Mouse (Mus musculus): ENCODE results near the gene Pik3cg.

The Pik3cg gene

GRCm38 (mm10) chr12:32201070-32201585 lies 7.3 kb downstream of the Pik3cg start:
- no peak for DNase-seq (ENCODE audit: low spot score)

- DNase-seq (ENCODE audit: low spot score): no peak
Observed at GRCm38 (mm10) chr12:32200387-32201069, 7.9 kb downstream of the Pik3cg start.

- no peak for DNase-seq (ENCODE audit: low spot score)
Observed at GRCm38 (mm10) chr12:32199422-32199821, 9.0 kb downstream of the Pik3cg start.

- DNase-seq (ENCODE audit: low spot score): no peak
Observed at GRCm38 (mm10) chr12:32198025-32198424, 10.4 kb downstream of the Pik3cg start.

DNA sequence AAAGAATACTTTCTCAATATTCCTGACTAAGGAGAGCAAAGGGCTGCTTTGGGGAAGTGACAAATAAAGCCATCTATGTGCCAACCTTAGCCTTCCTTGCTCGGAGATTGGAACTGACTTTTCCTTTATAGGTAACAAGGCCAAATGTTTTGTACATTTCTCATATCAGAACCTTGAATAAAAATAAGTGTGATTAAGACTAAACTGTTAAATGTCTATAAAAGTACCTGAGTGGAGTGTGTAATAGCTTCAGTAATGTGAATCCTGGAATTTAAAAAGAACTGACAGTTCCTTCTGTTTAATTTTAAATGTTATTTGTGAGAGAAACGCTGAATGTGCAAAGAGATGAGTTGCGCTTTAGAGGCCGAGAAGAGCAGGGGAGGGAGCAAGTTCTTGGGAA lies 13.5 kb downstream of the Pik3cg start:
- no peak for DNase-seq (ENCODE audit: low spot score)

- no peak for DNase-seq (ENCODE audit: low spot score)
Observed at GRCm38 (mm10) chr12:32194358-32194757, 14.1 kb downstream of the Pik3cg start.

DNA sequence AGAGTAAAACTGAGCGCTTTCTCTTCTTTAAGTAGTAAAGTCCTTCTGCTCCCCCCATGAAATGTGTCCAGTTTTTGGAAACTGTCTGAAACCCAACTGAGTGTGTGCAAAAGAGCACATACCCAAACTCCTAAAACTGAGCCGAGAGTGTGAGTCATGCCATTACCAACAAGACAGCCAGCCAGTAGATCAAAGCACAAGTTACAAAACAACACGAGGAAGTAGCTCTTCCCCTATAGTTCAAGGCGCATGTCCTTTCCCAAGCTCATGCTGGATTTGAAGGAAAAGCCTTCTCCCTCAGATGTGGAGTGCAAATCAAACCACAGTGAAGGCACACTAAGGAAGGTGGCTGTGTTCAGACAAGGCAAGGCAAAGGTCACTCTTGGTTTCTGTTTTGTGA lies 17.5 kb downstream of the Pik3cg start:
- no peak for DNase-seq (ENCODE audit: low spot score)

DNA sequence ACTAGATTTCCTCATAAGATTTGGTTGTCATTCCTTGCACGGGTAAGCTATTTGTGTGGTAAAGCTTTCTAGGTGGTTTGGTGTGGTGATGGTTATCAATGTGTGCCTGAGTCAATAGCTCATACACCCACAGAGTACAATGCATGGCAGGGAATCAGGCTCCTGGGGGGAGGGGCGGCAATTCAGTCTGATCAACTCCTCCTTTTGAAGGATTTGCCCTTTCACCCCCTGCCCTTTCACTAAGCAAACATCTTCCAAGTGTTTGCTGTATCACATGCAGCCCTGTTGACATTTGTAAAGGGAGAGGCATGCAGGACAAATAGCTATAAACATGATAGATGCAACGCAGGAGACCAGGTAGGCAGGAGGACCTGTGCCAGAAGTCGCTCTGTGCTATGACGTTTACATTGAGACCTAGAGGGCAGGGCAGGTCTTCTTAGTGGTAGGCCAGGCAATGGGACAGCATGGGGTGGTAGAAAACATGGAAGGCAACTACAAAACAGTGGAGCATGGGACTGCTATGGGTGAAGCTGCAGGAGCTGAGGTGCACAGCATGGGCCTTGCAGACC lies 20.7 kb downstream of the Pik3cg start:
- no peak for DNase-seq (ENCODE audit: low spot score)

DNA sequence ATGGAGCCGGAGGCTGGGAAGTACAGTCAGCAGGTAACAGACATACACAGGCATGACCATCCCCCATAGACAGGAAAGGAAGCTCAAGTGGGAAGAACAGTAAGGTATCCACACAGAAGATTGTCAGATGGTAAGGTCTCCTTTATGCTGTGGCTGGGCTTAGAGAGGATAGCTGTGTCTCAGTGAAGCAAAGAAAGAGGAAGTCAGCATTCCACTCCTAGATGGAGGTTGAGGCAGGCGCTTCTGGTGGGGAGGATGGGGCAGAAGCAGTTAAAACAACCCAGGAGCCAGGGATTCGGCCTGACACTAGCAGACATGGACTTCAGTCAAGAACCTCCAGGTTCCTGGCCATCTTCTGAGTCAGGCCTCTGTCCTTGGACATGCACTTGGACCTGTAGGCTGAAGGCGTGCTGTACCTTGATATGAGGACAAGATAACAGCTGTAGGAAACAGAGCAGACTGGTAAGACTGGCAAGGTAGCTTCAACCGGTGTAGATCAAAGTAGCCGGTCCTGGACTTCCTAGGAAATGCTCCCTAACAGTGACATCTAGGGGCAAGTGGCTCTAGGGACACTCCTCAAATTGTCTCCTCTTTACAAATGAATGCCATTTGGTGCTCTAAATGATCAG lies 21.7 kb downstream of the Pik3cg start:
- DNase-seq (ENCODE audit: low spot score): no peak

DNA sequence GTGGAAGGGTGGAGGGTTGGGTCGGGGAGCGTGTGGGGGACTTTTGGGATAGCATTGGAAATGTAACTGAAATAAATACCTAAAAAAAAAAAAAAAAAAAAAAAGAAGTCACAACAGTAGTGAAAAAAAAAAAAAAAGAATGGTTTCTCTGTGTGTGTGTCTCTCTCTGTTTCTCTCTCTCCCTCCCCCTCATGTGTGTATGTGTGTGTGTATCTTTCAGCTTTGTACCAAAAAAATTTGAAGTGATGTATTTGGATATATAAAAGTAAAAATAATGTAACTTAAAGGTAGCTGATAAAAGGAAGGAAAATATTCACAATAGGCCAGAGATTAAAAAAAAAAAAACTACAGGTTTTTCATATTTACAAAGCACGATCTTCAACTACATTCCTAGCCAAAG lies 23.6 kb downstream of the Pik3cg start:
- DNase-seq (ENCODE audit: low spot score): no peak

GRCm38 (mm10) chr12:32183584-32183983 lies 24.9 kb downstream of the Pik3cg start:
- no peak for DNase-seq (ENCODE audit: low spot score)

DNA sequence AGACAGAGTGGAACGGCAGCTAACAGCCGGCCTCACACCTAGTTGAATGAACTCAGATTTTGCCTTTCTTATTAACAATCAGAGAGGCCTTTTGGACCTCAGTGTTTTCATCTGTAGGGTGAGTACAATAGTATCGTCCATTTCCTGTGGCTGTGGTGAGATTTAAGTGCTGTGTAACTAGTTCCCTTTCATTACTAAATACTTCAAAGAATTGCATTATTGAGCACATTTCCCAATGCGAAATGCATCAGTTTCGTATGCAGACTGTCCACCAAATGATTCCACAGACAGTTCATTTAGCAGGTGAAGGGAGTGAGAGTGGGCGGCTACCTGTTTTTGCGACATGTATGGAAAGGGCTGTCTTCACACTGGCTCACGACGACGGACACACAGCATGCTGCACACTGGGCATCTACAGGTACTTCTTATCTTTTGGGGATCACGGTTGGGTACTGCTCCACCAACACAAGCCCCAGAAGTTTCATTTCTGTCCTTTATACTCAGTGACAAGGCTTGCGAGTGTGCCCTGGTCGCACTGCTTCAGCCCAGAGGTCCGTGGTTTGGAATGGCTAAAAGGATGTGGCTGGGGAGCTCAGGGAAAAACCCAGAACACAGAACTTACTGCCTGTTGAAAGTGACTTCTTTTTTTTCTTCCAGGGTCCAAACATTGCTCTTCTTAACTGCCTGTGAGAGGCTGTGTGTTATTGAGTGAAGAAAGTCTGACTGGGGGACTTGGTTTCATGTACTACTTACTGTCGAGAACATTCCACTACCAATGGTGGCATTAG lies 25.6 kb downstream of the Pik3cg start:
- no peak for DNase-seq (ENCODE audit: low spot score)

- no peak for DNase-seq (ENCODE audit: low spot score)
Observed at GRCm38 (mm10) chr12:32181885-32182284, 26.6 kb downstream of the Pik3cg start.

- no peak for DNase-seq (ENCODE audit: low spot score)
Observed at GRCm38 (mm10) chr12:32174437-32174836, 34.0 kb downstream of the Pik3cg start.

- no peak for DNase-seq (ENCODE audit: low spot score)
Observed at GRCm38 (mm10) chr12:32172826-32173225, 35.6 kb downstream of the Pik3cg start.

DNA sequence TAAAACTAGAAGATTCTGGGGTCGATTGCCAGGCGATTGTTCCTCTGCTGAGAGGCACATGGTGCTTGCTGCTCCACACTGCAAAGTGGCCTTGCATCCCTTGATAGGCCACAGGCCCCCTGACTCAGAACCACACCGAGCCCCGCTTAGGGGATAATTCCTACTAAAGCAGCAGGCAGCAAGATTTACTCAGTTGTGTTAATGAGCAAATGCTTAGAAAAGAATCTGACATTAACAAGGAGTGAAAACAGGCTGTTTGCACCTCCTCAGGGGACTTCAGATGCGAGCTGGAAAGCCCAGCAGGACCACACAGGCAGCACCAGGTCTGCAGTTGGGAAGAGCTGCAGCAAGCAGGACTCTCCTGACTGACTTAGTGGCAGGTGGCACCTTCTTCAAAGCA lies 39.3 kb downstream of the Pik3cg start:
- no peak for DNase-seq (ENCODE audit: low spot score)

DNA sequence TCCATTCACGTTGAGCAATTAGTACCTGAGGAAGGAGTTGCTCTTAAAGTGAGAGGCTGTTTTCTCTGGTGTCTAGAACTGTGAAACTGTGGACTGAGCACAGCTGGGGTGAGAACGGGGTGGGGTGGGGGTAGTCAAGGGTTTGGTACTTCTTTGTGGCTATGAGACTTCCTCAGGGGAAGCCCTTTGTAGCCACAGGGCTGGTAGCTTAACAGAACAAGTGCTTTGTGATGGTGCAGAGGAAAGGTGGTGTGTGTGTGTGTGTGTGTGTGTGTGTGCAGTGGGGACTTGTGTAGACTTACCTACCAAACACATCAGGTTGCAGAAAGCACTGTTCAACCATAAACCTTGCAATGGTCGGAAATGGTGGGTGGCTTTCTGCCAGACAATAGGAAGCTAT lies 39.7 kb downstream of the Pik3cg start:
- DNase-seq (ENCODE audit: low spot score): peak; percentile 7

- no peak for DNase-seq (ENCODE audit: low spot score)
Observed at GRCm38 (mm10) chr12:32163706-32164105, 44.8 kb downstream of the Pik3cg start.

DNA sequence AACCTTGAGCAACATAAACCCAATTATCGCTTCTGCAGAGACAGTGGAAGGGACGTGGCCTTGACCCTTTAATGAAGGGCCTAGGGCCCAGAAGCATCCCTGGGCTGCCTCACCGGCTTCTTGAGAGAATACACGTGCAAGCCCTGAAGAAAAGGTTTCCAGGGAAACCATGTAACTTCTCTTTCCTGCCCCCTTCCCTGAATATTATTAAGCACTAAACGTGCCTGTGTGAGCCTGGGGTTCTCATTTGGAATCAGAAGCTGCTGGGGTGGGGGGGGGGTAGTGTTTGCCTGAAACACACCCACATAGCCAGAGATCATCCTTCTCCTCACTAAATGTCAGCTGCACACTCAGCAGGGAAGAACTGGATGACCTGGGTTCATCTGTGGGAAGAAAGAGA lies 49.7 kb downstream of the Pik3cg start:
- DNase-seq (ENCODE audit: low spot score): no peak

DNA sequence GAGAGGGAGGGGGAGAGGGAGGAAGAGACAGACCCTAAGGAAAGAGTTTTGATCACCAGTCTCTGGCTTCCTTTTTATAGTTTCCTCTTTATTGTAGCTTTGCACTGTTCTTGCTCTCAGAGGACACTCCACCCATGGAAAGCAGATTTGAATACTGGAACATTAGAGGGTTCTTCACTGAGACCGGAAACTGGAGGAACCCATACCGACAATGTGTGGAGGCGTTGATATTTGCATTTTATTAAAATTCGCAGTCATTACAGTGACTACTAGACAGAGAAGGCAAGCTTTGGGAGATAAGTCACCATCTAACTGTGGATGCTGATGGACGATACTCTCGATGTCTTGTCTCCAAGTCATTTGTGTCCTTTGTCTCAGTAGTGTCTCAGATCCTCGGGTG lies 61.9 kb downstream of the Pik3cg start:
- DNase-seq (ENCODE audit: low spot score): no peak

- no peak for DNase-seq (ENCODE audit: low spot score)
Observed at GRCm38 (mm10) chr12:32145651-32146050, 62.8 kb downstream of the Pik3cg start.

DNA sequence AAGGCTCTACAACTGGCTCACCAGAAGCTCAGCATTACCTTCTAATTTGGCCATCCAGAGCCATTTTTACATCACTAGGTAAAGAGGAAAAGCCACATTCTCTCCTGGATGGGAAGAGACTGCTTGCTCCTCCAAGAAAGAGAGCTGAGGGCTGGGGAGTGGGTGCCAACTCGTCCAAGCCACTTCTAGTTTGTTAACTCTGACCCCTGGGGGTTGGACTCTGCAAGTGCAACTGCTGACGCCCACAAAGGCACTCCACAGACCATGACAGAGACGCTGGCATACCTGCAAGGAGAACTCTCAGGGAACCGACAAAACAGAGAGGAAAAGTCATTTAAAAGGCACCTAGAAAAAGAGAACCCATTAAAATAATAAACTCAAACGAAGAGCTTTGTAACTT lies 63.9 kb downstream of the Pik3cg start:
- DNase-seq (ENCODE audit: low spot score): peak; percentile 67

DNA sequence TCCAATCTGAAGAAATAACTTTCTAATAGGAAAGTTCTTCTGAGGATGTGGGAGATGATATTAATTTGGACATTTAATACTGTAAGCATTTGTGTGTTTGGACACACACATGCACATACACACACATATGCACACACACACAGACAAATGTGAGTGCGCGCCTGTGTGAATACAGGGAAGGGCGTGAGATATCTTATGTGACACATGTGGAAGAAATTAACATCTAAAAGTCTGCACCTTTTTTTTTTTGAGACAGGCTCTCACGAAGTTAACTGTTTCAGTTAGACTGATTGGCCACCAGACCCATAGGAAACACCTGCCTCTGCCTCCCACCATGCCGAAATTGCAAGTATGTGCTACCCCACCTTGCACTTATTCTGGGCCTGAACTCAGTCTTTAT lies 64.7 kb downstream of the Pik3cg start:
- peak; percentile 14 for DNase-seq (ENCODE audit: low spot score)

Measured in spleen, adult 12 weeks (tissue).